Mouse (Mus musculus) urinary bladder, postnatal 36 days (tissue): ENCODE data around the gene Col4a4.

ENCODE experiments used
- DNase-seq, 2 experiments: peaks; one replicate each; pipeline ENCODE4 v3.0.0; 2022; ENCODE audit warnings: low spot score in 2 of 2, mixed read lengths in 1 of 2

Gene Col4a4

GRCm38 (mm10) chr1:82577915-82578314 is 8.7 kb downstream of the Col4a4 start:
- DNase-seq, result peak in 1 of 2 experiments; percentile 22

GRCm38 (mm10) chr1:82577339-82577738 is 9.3 kb downstream of the Col4a4 start:
- no peak for DNase-seq

GRCm38 (mm10) chr1:82576182-82576581 is 10.5 kb downstream of the Col4a4 start:
- DNase-seq, result no peak

DNA sequence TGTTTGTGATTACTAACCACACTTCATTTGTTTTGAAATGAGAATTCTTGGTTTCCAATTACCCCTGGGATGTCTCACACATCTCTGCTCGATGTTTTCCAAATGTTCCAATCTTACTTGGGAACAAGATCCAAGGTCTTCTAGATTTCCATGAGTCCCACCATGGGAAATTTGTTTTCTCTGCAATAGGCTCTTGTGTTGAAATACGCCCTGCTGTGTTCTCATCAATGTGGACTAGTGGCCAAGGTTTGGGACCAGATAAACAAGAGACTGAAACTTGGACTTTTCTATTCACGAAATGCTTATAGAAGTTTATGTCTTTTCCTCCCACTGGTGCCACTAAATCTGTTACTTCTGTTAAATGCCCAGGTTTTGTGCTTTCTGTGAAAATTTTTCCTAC is 11.0 kb downstream of the Col4a4 start:
- no peak for DNase-seq

DNA sequence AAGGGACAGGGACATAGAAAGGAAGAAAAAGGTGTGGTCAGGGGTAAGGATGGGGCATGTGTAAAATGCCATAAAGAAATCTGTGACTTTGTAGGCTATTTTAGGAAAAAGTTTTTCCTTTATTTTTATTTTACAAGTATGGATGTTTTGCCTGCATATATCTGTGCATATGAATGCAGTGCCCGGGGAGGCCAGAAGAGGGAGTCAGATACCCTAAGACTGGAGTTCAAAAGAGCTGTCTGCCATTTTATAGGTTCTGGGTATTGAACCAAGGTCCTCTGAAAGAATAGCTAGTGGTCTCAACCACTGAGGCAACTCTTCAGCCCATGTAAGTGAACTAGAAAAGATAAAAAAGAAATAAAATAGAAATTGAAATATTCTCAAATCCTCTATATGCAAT is 14.9 kb downstream of the Col4a4 start:
- no peak for DNase-seq

DNA sequence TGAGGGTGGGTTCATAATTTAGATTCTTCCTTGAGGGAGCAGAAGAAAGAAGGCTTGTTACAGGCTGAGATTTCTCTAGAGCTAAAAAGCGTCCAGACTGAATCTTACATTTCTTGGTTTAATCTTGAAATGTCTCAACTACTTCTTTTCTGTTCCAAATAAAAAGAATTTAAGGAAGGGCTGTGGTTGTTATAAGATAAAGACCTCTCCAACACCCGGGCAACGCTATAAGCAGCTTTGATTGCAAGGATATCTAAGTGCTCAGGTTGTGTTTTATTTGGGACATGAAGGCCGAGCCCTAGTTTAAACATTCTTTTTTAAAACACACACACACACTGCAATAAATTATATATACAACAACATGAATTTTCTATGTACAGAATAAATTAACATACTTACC is 17.2 kb downstream of the Col4a4 start:
- no peak for DNase-seq

DNA sequence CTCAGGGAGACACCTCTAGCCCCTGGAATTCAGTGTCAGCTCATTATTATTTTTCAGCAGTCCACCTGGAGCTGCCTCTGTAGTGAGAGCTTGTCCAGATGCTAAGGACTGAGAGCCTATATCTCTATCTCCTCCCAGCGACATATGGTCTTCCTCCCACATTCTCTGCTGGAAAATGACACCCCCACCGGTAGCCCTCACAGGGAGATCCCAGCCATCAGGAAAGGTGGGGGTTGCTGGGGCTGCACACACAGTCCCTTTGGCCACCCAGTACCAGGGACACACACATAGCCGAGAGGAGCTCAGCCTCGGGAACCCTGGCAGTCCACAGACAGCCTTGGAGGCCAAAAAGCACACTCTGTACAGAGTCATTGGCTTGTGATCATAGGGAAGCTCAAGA is 26.4 kb downstream of the Col4a4 start:
- no peak for DNase-seq

DNA sequence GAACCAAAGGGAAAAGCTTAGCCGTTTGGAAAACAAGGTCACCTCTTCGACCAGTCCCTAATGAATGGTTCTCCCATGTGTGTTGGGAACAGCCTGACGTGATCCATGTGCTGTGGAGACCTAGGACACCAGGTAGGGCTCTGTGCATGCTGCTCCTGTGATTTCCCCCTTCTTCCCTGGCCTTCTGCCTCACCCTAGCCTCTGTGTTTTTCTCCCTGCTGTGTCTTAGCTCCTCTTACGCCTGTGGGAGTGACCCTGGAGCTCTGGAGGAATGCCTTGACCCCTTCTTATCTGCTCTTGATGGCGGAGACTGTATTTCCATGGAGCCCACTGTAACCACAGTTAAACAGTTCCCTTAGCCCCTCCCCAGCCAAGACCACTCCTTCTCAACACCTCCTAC is 31.8 kb downstream of the Col4a4 start:
- no peak for DNase-seq

GRCm38 (mm10) chr1:82554443-82554850 is 32.2 kb downstream of the Col4a4 start:
- no peak for DNase-seq

GRCm38 (mm10) chr1:82545199-82545960 is 41.3 kb downstream of the Col4a4 start:
- DNase-seq, result no peak

DNA sequence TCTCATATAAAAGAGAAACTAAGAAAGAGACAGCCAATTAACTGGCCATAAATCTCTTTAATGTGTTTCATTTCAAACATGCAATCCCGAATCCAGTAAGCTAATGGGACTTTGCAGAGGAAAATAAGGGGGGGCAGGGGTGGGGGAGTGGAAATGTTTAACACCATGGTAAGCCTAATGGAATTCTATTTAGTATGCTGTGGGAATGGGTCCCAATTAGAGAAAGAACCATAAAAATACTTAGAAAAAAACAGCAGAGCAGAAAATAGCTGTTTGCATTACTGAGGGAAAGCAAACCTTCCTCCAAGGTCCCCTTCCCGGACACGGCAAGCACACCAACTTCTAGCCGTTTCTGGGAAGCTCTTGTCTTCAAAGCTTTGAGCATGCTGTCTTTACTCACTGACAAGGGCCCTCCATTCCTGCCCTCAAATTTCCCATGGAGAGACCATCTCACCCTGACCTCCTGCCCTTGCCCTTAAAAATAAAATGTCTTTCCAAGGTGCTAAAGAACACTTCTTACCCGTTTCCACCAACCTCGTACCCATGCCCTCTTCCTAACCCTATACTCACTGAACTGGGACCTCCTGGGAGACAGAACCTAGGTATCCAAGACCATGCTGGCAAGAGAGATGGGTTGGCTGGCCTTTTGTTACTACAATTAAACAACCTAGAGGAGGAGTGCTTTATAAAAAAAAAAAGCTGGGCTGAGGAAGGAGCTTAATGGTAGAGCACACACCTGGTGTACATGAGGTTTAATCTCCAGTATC is 42.0 kb downstream of the Col4a4 start:
- DNase-seq, result no peak

DNA sequence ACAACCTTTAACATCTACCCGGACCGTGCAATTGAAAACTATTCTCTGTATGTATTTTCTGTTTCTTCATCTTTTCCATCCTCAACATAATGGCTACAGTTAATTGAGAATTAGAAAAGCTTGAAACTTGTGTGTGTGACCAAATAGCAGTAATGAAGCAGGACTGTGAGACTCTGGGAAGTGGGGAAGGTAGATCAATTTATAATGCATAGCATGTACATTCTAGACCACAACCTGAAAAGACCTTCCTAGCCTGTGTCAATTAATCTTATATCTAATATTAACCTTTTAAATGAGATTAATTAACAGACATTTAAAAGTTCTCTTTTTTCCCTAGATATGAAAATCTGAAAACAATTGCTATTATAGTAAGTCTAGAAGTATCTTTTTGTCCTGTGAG is 42.7 kb downstream of the Col4a4 start:
- DNase-seq, result no peak

- no peak for DNase-seq
Observed at GRCm38 (mm10) chr1:82540056-82540455, 46.6 kb downstream of the Col4a4 start.

- DNase-seq, result no peak
Observed at GRCm38 (mm10) chr1:82537848-82538247, 48.8 kb downstream of the Col4a4 start.

DNA sequence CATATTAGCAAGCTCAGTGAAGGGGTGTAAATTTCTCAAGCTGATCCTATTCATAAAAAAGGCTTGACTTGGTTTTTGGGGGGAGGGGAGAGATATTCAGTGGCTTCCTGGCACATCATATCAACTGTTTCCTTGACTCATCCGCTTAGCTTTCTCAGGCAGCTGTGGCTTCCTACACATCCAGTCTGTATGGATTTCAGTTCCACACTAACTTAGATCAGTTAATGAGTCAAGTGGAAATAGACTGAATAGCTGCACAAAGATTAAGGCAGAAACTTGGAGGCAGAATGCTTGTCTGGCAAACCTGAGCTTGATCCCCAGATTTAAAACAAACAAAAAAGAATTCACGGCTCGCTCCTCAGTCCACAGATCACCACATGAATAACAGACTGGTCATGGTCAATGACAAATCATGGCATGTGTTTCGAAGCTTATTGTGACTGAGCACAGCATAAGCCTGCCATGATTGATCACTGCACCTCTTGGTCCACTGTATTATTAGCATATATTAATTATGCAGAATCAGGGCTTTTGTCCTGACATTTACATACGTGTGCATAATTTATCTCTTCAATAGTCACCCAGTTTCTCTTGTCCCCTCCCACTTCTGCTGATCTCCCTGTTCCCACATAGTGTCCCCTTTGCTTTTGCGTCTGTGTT is 50.0 kb downstream of the Col4a4 start:
- no peak for DNase-seq

DNA sequence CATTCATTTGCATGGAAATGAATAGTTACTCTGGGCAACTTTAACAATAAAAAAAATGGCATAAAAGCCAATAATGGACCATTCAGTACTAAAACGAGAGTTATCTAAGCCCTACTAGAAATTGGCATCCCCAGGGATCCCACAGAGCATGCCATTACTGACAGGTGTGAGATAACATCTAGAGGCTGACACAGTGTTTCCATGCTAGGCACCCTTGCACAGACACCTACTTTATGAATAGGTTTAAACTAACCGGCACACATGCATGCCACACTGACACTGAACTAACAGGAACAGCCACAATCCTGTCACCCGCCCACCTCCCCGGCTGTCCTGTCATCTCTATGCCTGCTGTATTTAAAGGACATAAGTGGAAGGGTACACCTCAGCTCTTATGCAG is 58.7 kb downstream of the Col4a4 start:
- no peak for DNase-seq

DNA sequence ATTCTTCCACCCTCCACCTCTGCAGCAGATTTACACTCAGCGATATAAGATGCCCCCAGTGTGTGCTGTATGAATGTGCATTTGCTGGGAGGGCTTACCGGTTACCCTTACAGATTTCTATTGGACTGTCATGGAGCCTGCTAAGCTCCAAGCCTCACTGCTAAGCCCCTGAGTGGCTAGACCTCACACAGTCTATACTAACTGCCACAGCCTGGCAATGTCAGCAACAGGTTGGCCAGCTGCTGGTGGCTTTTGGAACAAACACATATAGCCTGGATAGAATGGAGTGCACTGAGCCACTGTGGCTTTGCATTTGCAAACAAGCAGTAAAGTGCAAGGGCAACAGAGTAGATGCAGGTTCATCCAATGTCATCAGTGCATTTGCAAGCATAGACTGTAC is 94.7 kb downstream of the Col4a4 start:
- no peak for DNase-seq

DNA sequence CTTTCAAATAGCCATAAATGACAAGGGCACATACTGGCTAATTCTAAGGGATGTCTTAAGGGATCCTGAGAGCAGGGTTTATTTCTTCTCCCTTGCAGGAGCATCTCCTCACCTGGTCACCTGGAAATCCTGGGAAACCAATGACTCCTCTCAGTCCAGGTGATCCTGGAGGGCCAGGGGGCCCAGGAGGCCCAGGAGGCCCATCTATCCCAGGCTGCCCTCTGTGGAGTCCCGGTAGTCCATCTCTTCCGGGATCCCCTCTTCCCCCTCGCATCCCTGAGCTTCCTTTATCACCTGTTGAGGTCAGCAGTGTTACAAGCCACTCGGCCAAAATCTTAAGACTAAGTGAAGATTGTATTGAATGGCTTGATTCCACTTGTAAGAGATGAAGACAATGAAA is 100.3 kb downstream of the Col4a4 start:
- no peak for DNase-seq

GRCm38 (mm10) chr1:82482371-82482770 is 104.3 kb downstream of the Col4a4 start:
- DNase-seq, result no peak

DNA sequence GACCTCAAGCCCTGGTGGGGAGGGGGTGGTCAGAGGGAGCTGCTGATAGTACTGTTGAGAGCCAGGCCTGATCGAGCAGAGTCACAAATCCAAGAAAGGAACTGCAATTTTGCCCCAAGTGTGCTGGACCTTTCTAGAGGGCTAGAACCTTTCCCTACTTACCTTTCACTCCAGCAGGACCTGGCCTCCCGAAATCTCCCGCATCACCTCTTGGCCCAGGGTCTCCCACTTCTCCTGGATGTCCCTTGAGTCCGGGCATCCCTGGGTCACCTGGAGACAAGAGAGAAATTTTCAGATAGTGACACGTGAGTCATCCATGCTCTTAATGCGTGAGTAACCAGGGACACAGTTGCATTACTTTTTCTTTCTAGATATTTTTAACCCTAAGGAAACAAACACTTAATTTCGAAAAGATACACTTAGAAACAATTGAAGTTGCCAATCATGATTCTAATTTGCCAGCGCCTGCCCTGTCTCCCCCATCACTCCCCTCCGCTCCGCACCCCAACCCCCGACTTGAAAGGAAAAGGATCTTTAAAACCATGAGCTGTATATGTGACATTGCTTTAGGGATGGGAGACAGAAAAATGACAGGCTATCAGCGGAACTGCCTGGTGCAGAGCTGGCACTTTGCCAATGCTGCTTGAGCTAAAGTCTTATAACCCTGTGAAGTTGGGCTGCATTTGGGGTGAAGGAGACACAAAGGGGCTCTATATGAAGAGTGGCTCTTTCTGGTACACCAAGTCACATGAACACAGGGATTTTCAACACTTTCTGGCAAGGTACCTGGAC is 106.8 kb downstream of the Col4a4 start:
- DNase-seq, result no peak

GRCm38 (mm10) chr1:82476746-82477145 is 109.9 kb downstream of the Col4a4 start:
- no peak for DNase-seq

DNA sequence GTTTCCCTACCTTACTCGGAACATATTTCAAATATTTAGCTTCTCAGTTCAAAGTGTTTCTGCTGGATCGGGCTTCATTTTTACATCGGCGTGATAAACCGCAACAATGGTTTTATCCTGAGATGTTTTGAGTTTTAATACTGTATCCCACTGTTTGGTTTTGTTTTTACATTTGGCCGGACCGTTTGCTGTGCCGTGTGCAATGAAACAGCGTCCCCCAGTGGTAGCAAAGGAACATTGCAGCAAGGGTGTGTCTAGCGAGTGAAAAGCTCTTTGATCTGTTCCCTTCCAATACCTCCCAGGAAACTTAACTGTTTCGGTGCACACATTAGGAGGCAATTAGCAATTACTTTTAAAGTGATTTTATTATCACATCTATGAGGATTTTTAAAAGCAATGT is 110.4 kb downstream of the Col4a4 start:
- DNase-seq, result no peak
